Mouse (Mus musculus): ENCODE results near the gene Cmpk1. TPM values are rescaled to one million over a fixed set of nuclear protein-coding genes. Genes with fewer than 3 reads are reported as not detected.
A peak's percentile ranks its signal among the peaks of the same experiment; 100 is the strongest.

The Cmpk1 gene
- polyA plus RNA-seq, 1 experiment from 2014 or later, result 120 TPM

- DNase-seq (ENCODE audit: low spot score), result no peak
Observed at GRCm38 (mm10) chr4:114946416-114946815, 40.6 kb downstream of the Cmpk1 start.

DNA sequence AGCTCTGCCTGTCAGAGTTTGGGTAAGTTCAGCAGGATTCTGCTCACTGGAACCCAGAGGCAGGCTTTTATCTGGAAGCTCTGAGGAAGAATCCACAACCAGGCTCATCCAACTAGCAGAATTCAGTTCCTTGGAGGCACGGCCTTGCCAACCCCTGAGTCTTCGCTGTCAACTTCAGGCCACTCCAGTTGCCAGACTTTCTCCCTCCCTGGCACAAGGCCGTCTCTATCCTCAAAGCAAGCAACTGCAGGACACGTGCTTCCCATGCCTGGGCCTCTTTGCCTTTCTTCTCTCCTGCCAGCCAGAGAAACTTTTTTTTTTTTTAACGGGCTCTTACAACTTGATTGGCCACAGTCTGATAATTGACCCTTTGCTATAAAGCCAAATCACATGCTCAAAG, 42.0 kb downstream of the Cmpk1 start:
- DNase-seq (ENCODE audit: low spot score), result no peak

DNA sequence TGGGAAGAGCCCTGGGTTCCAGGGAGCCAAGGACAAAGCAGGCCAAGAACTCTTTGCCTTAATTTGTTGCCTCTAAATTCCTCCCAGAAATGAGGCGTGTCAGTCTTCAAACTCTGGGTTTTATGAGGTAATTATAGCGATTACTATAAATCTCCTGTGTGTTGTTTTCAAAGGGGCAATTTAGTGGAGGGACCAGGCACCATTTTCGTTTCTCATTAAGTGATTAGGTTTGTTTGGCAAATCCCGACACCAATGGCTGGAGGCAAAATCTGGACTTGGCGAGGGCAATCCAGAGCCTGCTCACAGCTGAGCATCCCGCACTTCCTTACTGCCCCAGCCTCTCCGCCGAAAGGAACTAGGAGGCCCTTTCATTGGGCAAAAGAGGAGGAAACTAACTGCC, 44.5 kb downstream of the Cmpk1 start:
- no peak for DNase-seq (ENCODE audit: low spot score)

DNA sequence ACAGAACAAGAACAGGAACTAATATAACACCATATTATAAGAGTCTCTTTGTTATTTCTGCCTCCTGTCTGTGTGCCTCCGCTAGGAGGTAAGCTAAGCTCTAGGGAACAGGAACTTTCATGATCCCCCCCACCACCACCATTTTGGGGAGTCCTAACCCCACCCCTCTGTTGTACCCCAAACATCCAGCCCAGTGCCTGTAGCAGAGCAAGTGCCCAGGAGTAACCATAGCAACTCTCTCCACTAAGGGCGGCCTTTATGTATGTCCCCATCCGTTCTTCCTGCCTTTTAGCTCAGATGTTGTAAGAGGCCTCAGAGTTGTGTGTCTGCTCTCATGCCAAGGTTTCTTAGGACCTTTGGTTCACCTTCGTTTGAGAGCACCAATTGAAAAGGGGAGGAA, 44.9 kb downstream of the Cmpk1 start:
- no peak for DNase-seq (ENCODE audit: low spot score)

DNA sequence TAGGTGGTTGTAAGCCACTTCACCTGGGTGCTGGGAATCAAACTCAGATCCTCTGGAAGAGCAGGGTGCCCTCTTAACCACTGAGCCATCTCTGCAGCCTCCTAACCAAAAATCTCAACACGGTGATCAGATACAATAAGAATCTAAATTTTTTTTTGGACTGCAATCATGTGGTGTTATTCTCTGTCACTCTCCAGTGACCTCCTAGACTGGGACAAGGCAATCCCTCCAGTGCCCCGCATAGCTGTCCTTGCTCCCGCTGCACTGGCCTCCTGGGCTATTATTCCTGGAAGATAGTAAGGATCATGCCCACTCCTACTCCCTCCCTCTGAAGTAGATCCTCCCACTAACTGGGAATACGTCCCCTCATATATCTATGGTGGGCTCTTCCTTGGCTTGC, 45.7 kb downstream of the Cmpk1 start:
- no peak for DNase-seq (ENCODE audit: low spot score)

DNA sequence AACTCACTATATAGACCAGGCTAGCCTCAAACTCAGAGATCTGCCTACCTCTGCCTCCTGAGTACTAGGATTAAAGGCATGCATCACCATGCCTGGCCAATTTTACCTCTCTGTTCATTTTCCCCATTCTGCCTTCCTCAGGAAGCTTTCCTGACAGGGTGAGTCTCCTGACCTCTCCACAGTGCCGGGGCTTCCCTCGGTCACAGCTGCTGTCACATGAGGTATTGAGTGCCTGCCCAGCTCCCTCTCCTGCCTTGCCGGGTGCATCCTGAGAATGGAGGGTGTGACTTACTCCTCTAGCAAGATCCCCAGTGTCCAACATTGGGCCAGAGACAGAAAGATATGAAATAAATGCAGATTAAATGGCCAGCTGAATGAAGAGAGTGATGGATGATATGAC, 48.8 kb downstream of the Cmpk1 start:
- no peak for DNase-seq (ENCODE audit: low spot score)

DNA sequence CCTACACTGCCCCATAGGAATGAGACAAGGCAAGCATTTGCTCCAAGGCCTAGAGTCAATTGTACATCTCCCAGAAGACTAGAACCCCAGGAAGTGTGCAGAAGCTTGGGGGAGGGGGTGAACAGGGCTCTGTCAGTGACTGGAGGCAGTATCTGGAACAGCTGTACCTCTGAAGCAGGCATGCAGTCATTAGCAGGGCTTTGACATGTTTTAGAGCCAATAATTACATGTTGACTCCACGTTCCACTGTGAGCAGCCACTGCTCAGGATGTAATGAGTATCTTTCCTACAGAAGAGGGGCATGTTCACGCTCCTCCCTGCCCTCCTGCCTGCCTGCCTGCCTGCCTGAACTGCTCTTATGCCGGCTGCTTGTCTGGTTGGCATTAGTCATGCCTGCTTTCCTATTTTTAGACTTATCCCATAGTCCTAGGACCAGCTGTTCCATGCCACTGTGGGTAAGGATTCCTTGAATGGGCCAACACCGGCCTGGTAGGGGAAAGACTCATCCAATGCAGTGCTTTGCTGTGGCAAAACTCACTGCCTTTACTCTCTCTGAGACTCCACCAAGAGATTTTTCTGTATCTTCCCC, 49.5 kb downstream of the Cmpk1 start:
- no peak for DNase-seq (ENCODE audit: low spot score)

GRCm38 (mm10) chr4:114934188-114934587, 52.9 kb downstream of the Cmpk1 start:
- DNase-seq (ENCODE audit: low spot score), result no peak

DNA sequence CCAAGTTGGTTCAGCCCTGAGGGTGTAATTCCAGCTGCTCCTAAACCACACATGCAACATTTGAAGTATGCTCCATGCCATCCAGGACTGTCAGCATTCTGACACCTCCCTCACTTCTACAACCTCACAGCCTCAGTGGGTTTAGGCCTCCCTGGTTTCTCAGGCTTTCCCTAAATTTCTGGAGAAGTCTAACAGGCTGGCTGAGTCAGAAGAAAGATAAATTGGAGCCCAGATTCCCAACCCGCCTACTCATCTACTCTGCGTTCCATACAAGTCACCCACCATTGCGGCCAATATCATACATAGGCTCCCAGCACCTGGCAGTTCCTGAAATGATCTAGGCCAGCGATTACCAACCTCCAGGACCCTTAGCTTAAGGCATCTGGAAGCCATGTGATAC, 54.3 kb downstream of the Cmpk1 start:
- no peak for DNase-seq (ENCODE audit: low spot score)

- DNase-seq (ENCODE audit: low spot score), result no peak
Observed at GRCm38 (mm10) chr4:114929155-114929554, 57.9 kb downstream of the Cmpk1 start.

GRCm38 (mm10) chr4:114925917-114926312, 61.1 kb downstream of the Cmpk1 start, which contains the start of gene Foxe3:
Gene Foxe3 (minus strand): TSS chr4:114926013.
- no peak for DNase-seq (ENCODE audit: low spot score)

- DNase-seq (ENCODE audit: low spot score), result no peak
Observed at GRCm38 (mm10) chr4:114924971-114925916, 61.8 kb downstream of the Cmpk1 start.

DNA sequence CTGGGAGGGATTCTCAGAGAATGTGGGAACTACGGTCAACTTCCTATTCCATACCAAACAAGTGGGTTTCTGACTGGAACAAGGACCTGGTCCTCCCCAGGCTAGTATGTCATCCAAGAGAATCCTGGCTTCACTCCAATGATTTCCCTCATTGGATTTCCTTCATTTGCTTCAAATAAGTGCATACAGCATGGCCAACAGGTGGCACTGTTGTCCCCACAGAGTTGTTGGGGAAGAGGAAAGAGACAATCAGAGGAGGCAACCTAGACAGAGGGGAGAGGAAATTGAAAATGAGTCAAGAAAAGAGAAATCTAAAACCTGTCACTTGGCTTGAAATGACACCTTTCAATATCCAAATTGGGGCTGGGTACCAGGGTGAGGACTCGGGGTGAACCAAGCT, 70.0 kb downstream of the Cmpk1 start:
- peak; percentile 57 for DNase-seq (ENCODE audit: low spot score)

- no peak for DNase-seq (ENCODE audit: low spot score)
Observed at GRCm38 (mm10) chr4:114916056-114916455, 71.0 kb downstream of the Cmpk1 start.

GRCm38 (mm10) chr4:114913594-114913962, 73.5 kb downstream of the Cmpk1 start:
- DNase-seq (ENCODE audit: low spot score), result peak; percentile 49

DNA sequence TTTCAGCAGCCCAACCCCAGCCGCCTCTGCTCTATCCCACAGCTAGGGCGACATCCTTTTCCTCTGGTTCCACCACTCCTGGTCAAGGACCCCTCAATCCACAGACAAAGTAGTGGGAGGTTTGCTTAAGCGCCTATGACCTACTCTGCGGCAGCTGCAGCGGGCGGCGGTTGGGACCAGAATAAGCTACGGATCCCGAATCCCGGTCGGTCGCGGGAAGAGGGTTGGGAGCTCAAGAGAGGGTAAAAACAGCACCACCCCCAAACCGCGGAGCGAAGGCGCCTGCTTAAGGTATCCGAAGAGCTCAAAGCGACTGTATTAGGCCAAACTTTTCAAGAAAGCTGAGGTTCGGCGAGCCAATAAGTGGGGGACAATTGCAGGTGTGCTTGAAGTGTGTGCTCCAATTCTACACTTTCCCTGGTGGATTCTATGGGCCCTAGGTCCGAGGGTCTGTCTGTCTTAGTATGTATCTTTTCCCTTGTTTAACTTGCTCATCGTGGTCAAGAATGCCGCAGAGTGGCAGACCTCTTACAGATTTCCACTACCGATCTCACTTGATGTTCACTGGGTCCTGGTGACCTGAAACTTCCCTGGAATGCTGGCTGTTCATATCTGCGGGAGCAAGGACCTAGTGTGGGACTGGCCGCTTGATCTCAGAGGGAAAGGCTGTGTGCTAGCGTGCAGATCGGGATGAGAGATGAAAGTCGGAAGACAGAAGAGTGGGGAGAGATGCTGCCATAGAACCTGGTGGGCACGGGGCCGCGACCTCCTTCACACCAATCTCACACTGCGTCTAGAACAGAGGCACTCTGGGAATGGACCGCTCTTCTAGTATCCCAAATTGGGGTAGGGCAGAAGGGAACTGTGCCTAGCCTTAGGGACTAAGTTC, 74.1 kb downstream of the Cmpk1 start:
- DNase-seq (ENCODE audit: low spot score), result no peak

DNA sequence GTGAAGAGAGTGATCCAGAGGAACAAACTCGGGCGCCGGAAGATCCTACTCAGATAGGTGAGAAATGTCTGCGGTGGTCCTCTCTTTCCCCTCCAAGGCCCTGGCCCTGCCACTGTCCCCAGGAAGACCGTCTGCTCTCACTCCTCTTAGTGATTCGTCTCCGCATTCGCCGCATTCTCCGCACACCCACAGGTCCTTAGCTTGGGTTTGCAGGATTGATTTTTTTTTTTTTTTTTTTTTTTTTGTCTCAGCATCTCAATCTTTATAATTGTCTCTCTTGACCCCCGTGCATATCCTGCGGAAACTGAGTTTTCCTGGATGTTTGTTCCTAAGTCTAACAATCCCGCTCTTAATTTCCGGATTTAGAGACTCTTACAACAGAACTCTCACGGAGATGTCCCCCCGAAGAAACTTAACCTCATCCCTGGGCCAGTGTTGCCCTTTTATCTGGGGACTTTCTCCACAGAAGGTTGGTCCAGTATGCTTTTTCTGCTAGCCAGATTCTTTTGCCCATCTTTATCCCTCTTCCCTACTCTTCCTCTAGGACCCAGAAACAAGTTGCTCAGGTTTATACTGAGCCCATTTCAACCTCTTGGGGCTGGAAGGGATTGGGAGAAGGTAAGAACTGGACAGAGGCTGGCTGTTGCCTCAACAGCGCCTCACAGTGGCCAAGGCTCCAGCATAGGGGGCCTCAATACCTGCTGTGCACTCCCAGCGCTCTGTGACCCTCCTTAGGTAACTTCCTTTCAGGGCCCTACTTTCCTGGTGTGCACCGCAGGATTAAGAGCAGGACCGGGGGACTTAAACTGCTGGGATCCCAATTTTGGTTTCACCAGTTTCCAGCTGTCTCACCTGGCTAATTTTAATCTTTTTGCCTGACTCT, 77.2 kb downstream of the Cmpk1 start:
- DNase-seq (ENCODE audit: low spot score), result peak; percentile 29

Data from thymus, postnatal 0 days (tissue).